Mouse (Mus musculus): ENCODE measurements around the gene Tiam2. TPM values are rescaled to one million over a fixed set of nuclear protein-coding genes. Genes with fewer than 3 reads are reported as not detected.

Gene Tiam2
- total RNA-seq (2021), result 1 to 10 TPM; 2.7 to 3.8 TPM
- long read RNA-seq, experiment 1, partial matches to known transcripts, result 0 of 1 reads
- long read RNA-seq, experiment 1, other reads (novel, unspliced or antisense), result 1 of 1 reads
- long read RNA-seq, experiment 2, partial matches to known transcripts, result 0 of 2 reads
- long read RNA-seq, experiment 2, other reads (novel, unspliced or antisense), result 2 of 2 reads

GRCm38 (mm10) chr17:3326148-3326902 is at the start of gene Tiam2:
TSS of gene Tiam2 (plus strand) at chr17:3326573.
- peak; percentile 40 for DNase-seq

- DNase-seq, result no peak
Observed at GRCm38 (mm10) chr17:3280321-3280720, 46.1 kb upstream of the Tiam2 start.

- DNase-seq, result no peak
Observed at GRCm38 (mm10) chr17:3281939-3282338, 44.4 kb upstream of the Tiam2 start.

GRCm38 (mm10) chr17:3285030-3285671 is 41.2 kb upstream of the Tiam2 start:
- peak; percentile 21 for DNase-seq

GRCm38 (mm10) chr17:3286123-3286825 is 40.1 kb upstream of the Tiam2 start:
- DNase-seq, result no peak

GRCm38 (mm10) chr17:3288341-3288740 is 38.0 kb upstream of the Tiam2 start:
- peak; percentile 19 for DNase-seq

GRCm38 (mm10) chr17:3295097-3295496 is 31.3 kb upstream of the Tiam2 start:
- DNase-seq, result no peak

GRCm38 (mm10) chr17:3299487-3299886 is 26.9 kb upstream of the Tiam2 start:
- DNase-seq, result no peak

- no peak for DNase-seq
Observed at GRCm38 (mm10) chr17:3305926-3306325, 20.4 kb upstream of the Tiam2 start.

GRCm38 (mm10) chr17:3313711-3314624 is 12.4 kb upstream of the Tiam2 start:
- peak; percentile 85 for DNase-seq

GRCm38 (mm10) chr17:3314625-3315020 is 11.8 kb upstream of the Tiam2 start:
- no peak for DNase-seq

GRCm38 (mm10) chr17:3315581-3315980 is 10.8 kb upstream of the Tiam2 start:
- no peak for DNase-seq

- no peak for DNase-seq
Observed at GRCm38 (mm10) chr17:3326903-3327279, 518 bp downstream of the Tiam2 start.

- DNase-seq, result no peak
Observed at GRCm38 (mm10) chr17:3327335-3327734, 962 bp downstream of the Tiam2 start.

- DNase-seq, result no peak
Observed at GRCm38 (mm10) chr17:3328820-3329219, 2.4 kb downstream of the Tiam2 start.

GRCm38 (mm10) chr17:3329429-3329828 is 3.1 kb downstream of the Tiam2 start:
- no peak for DNase-seq

GRCm38 (mm10) chr17:3331721-3332461 is 5.5 kb downstream of the Tiam2 start:
- DNase-seq, result peak; percentile 55

- DNase-seq, result no peak
Observed at GRCm38 (mm10) chr17:3336161-3336739, 9.9 kb downstream of the Tiam2 start.

GRCm38 (mm10) chr17:3336887-3337524 is 10.6 kb downstream of the Tiam2 start:
- no peak for DNase-seq

- DNase-seq, result no peak
Observed at GRCm38 (mm10) chr17:3337525-3337888, 11.1 kb downstream of the Tiam2 start.

Data from gastrocnemius, postnatal 25 days (tissue).